Mouse (Mus musculus) liver, embryonic 13.5 days (tissue): Measurements from ENCODE around the gene Ldb2. TPM values are rescaled to one million over a fixed set of nuclear protein-coding genes. Genes with fewer than 3 reads are reported as not detected.

Source experiments
- ATAC-seq: fragments of 200-750 bp; cut with Nextera tagmentation; 2 replicates; pipeline ENCODE4 v1.8.0; 2017; ENCODE audit warnings: low read depth, mild to moderate bottlenecking, moderate number of reproducible peaks, moderate library complexity
- DNase-seq: peaks from one replicate; pipeline ENCODE4 v3.0.0; 2022
- H3K27ac ChIP-seq: fragments of 300-500 bp; sonication (generic); 2 replicates; pipeline ENCODE4 v1.5.1; 2015; ENCODE audit warnings: moderate library complexity, mild to moderate bottlenecking, inconsistent platforms
- H3K27me3 ChIP-seq: fragments of 300-500 bp; sonication (generic); 2 replicates; pipeline ENCODE4 v1.6.1; 2015; ENCODE audit warnings: mild to moderate bottlenecking, inconsistent platforms
- H3K36me3 ChIP-seq: fragments of 300-500 bp; sonication (generic); 2 replicates; pipeline ENCODE4 v1.6.1; 2015; ENCODE audit warnings: mild to moderate bottlenecking, inconsistent platforms
- H3K4me1 ChIP-seq: fragments of 300-500 bp; sonication (generic); replicated peaks from 2 replicates; pipeline ENCODE4 v1.6.1; 2015; ENCODE audit warnings: inconsistent platforms
- H3K4me2 ChIP-seq: fragments of 300-500 bp; sonication (generic); 2 replicates; pipeline ENCODE4 v1.6.1; 2015; ENCODE audit warnings: inconsistent platforms, mild to moderate bottlenecking, moderate library complexity
- H3K4me3 ChIP-seq: fragments of 300-500 bp; sonication (generic); replicated peaks from 2 replicates; pipeline ENCODE4 v1.5.1; 2015; ENCODE audit warnings: mild to moderate bottlenecking, inconsistent platforms
- H3K9ac ChIP-seq: fragments of 300-500 bp; sonication (generic); 2 replicates; pipeline ENCODE4 v1.6.1; 2015; ENCODE audit warnings: mild to moderate bottlenecking, inconsistent platforms
- H3K9me3 ChIP-seq: fragments of 300-500 bp; sonication (generic); replicated peaks from 2 replicates; pipeline ENCODE4 v1.6.1; 2016; ENCODE audit warnings: inconsistent platforms
- WGBS: fragments of 180-500 bp; shearing (Covaris S2); methylation state at CpG from one replicate; pipeline ENCODE4 v1.1.7; 2015; ENCODE audit not compliant: insufficient replicate concordance; 5-methylcytosine and 5-hydroxymethylcytosine counted together
- polyA plus RNA-seq: library from polyadenylated mRNA; unstranded; fragments of >200 nt; fragmentation: Nextera tagmentation; extraction: Ambion mirVana; gene quantifications from 2 replicates; pipeline ENCODE4 v1.2.1, GENCODE M21; 2015

The Ldb2 gene
- polyA plus RNA-seq, 1 experiment from 2014 or later, result 3.9 TPM

- 70% methylated on average over 10 of the region's 10 CpGs for WGBS
- no peaks in the 10 kb centered on the region for H3K36me3 ChIP-seq
- no peak overlapping the region for H3K27ac ChIP-seq
- H3K4me3 ChIP-seq, result no peak overlapping the region
- H3K9ac ChIP-seq, result no peak overlapping the region
- H3K9me3 ChIP-seq, result no peaks in the 10 kb centered on the region
- DNase-seq, result no peak
- no peak for ATAC-seq
- H3K27me3 ChIP-seq, result no peaks in the 10 kb centered on the region
- H3K4me1 ChIP-seq, result no peaks in the 10 kb centered on the region
- H3K4me2 ChIP-seq, result no peak overlapping the region
Measured at GRCm38 (mm10) chr5:44579899-44580459, 219.5 kb downstream of the Ldb2 start.

- DNase-seq (no peak), ATAC-seq (no peak)
- Histone ChIP-seq H3K9me3 (no peaks in the 10 kb centered on the region), H3K4me1 (no peaks in the 10 kb centered on the region), H3K27me3 (no peaks in the 10 kb centered on the region), H3K4me3 (no peak overlapping the region), H3K4me2 (no peak overlapping the region), H3K9ac (no peak overlapping the region), H3K27ac (no peak overlapping the region), H3K36me3 (no peaks in the 10 kb centered on the region)
- WGBS, result 51% methylated on average over 2 of the region's 2 CpGs
Measured at GRCm38 (mm10) chr5:44576682-44577349, 222.7 kb downstream of the Ldb2 start.

- no peak overlapping the region for H3K9ac ChIP-seq
- 68% methylated on average over 1 of the region's 1 CpGs for whole genome bisulfite sequencing
- H3K4me1 ChIP-seq, result no peaks in the 10 kb centered on the region
- H3K27ac ChIP-seq, result no peak overlapping the region
- no peaks in the 10 kb centered on the region for H3K27me3 ChIP-seq
- H3K36me3 ChIP-seq, result no peaks in the 10 kb centered on the region
- no peak overlapping the region for H3K4me2 ChIP-seq
- no peak overlapping the region for H3K4me3 ChIP-seq
- no peak for DNase-seq
- ATAC-seq, result no peak
- H3K9me3 ChIP-seq, result no peaks in the 10 kb centered on the region
Measured at GRCm38 (mm10) chr5:44574681-44575080, 224.8 kb downstream of the Ldb2 start.

- DNase-seq (no peak), ATAC-seq (no peak)
- H3K27me3 ChIP-seq, result no peaks in the 10 kb centered on the region
- H3K27ac ChIP-seq, result no peak overlapping the region
- whole genome bisulfite sequencing, result 69% methylated on average over 11 of the region's 11 CpGs
- H3K9me3 ChIP-seq, result no peaks in the 10 kb centered on the region
- H3K36me3 ChIP-seq, result no peaks in the 10 kb centered on the region
- H3K4me3 ChIP-seq, result no peak overlapping the region
- no peak overlapping the region for H3K9ac ChIP-seq
- no peaks in the 10 kb centered on the region for H3K4me1 ChIP-seq
- H3K4me2 ChIP-seq, result no peak overlapping the region
Measured at GRCm38 (mm10) chr5:44553765-44554352, 245.6 kb downstream of the Ldb2 start.

- no peak overlapping the region for H3K4me2 ChIP-seq
- no peak overlapping the region for H3K4me3 ChIP-seq
- H3K9ac ChIP-seq, result no peak overlapping the region
- H3K27me3 ChIP-seq, result no peaks in the 10 kb centered on the region
- no peaks in the 10 kb centered on the region for H3K4me1 ChIP-seq
- H3K36me3 ChIP-seq, result no peaks in the 10 kb centered on the region
- H3K9me3 ChIP-seq, result no peaks in the 10 kb centered on the region
- ATAC-seq, result no peak
- H3K27ac ChIP-seq, result no peak overlapping the region
- no peak for DNase-seq
Measured at GRCm38 (mm10) chr5:44553155-44553554, 246.3 kb downstream of the Ldb2 start.

- Histone ChIP-seq H3K9ac (no peak overlapping the region), H3K4me2 (no peak overlapping the region), H3K9me3 (no peaks in the 10 kb centered on the region), H3K4me3 (no peak overlapping the region), H3K27me3 (no peaks in the 10 kb centered on the region), H3K4me1 (no peaks in the 10 kb centered on the region), H3K27ac (no peak overlapping the region), H3K36me3 (no peaks in the 10 kb centered on the region)
- no peak for ATAC-seq
- no peak for DNase-seq
- WGBS, result 74% methylated on average over 8 of the region's 8 CpGs
Measured at GRCm38 (mm10) chr5:44552121-44552520, 247.4 kb downstream of the Ldb2 start.

- Histone ChIP-seq H3K4me3 (no peak overlapping the region), H3K9ac (no peak overlapping the region), H3K4me1 (no peaks in the 10 kb centered on the region), H3K27ac (no peak overlapping the region), H3K36me3 (no peaks in the 10 kb centered on the region), H3K9me3 (no peaks in the 10 kb centered on the region), H3K27me3 (no peaks in the 10 kb centered on the region), H3K4me2 (no peak overlapping the region)
- DNase-seq, result no peak
- 72% methylated on average over 11 of the region's 11 CpGs for WGBS
- ATAC-seq, result no peak
Measured at GRCm38 (mm10) chr5:44548468-44548867, 251.0 kb downstream of the Ldb2 start.

GRCm38 (mm10) chr5:44543472-44544132 lies 255.9 kb downstream of the Ldb2 start:
- H3K36me3 ChIP-seq, result no peaks in the 10 kb centered on the region
- no peak overlapping the region for H3K4me2 ChIP-seq
- no peak overlapping the region for H3K27ac ChIP-seq
- H3K4me1 ChIP-seq, result no peaks in the 10 kb centered on the region
- WGBS, result 66% methylated on average over 2 of the region's 2 CpGs
- H3K9ac ChIP-seq, result no peak overlapping the region
- no peak for DNase-seq
- no peak overlapping the region for H3K4me3 ChIP-seq
- no peak for ATAC-seq
- H3K9me3 ChIP-seq, result no peaks in the 10 kb centered on the region
- no peaks in the 10 kb centered on the region for H3K27me3 ChIP-seq

- DNase-seq, result no peak
- H3K4me2 ChIP-seq, result no peak overlapping the region
- no peak overlapping the region for H3K27ac ChIP-seq
- no peaks in the 10 kb centered on the region for H3K36me3 ChIP-seq
- H3K27me3 ChIP-seq, result no peaks in the 10 kb centered on the region
- no peaks in the 10 kb centered on the region for H3K9me3 ChIP-seq
- ATAC-seq, result no peak
- no peaks in the 10 kb centered on the region for H3K4me1 ChIP-seq
- WGBS, result 68% methylated on average over 9 of the region's 9 CpGs
- no peak overlapping the region for H3K9ac ChIP-seq
- H3K4me3 ChIP-seq, result no peak overlapping the region
Measured at GRCm38 (mm10) chr5:44541748-44542147, 257.7 kb downstream of the Ldb2 start.

GRCm38 (mm10) chr5:44538687-44539086 lies 260.8 kb downstream of the Ldb2 start:
- DNase-seq (no peak), ATAC-seq (no peak)
- no peak overlapping the region for H3K4me3 ChIP-seq
- H3K9ac ChIP-seq, result no peak overlapping the region
- no peak overlapping the region for H3K4me2 ChIP-seq
- no peaks in the 10 kb centered on the region for H3K9me3 ChIP-seq
- no peaks in the 10 kb centered on the region for H3K36me3 ChIP-seq
- H3K4me1 ChIP-seq, result no peaks in the 10 kb centered on the region
- 72% methylated on average over 2 of the region's 2 CpGs for WGBS
- no peak overlapping the region for H3K27ac ChIP-seq
- no peaks in the 10 kb centered on the region for H3K27me3 ChIP-seq

GRCm38 (mm10) chr5:44538000-44538395 lies 261.5 kb downstream of the Ldb2 start:
- H3K9ac ChIP-seq, result no peak overlapping the region
- WGBS, result 61% methylated on average over 5 of the region's 5 CpGs
- H3K4me2 ChIP-seq, result no peak overlapping the region
- H3K4me3 ChIP-seq, result no peak overlapping the region
- H3K27ac ChIP-seq, result no peak overlapping the region
- no peaks in the 10 kb centered on the region for H3K4me1 ChIP-seq
- no peak for DNase-seq
- no peak for ATAC-seq
- no peaks in the 10 kb centered on the region for H3K27me3 ChIP-seq
- no peaks in the 10 kb centered on the region for H3K36me3 ChIP-seq
- H3K9me3 ChIP-seq, result no peaks in the 10 kb centered on the region
